Mouse (Mus musculus) spleen, adult 2 months (tissue): Measurements from ENCODE around the gene Prom1. TPM values are rescaled to one million over a fixed set of nuclear protein-coding genes. Genes with fewer than 3 reads are reported as not detected.

Experiments
- DNase-seq, 2 experiments: peaks; one replicate each; pipeline versions ENCODE4 v3.0.0 to v3.0.0-alpha.2; 2012 to 2021; ENCODE audit warnings: low spot score in 2 of 2, low read depth in 1 of 2
- H3K27ac ChIP-seq: fragments of 200-500 bp; 2 replicates; pipeline ENCODE4 v1.5.1; 2012; ENCODE audit warnings: low read length, inconsistent platforms; ENCODE audit not compliant: insufficient read depth
- H3K27me3 ChIP-seq: fragments of 200-500 bp; 2 replicates; pipeline ENCODE4 v1.6.1; 2012; ENCODE audit warnings: mild to moderate bottlenecking, moderate library complexity, low read length, inconsistent platforms; ENCODE audit not compliant: control insufficient read depth, insufficient read depth
- H3K36me3 ChIP-seq: fragments of 200-500 bp; 2 replicates; pipeline ENCODE4 v1.6.1; 2012; ENCODE audit warnings: mild to moderate bottlenecking, low read length, inconsistent platforms; ENCODE audit not compliant: control insufficient read depth, insufficient read depth
- H3K4me1 ChIP-seq: fragments of 200-500 bp; 2 replicates; pipeline ENCODE4 v1.6.1; 2011; ENCODE audit warnings: inconsistent platforms; ENCODE audit not compliant: control insufficient read depth, insufficient read depth, insufficient read length
- H3K4me3 ChIP-seq: fragments of 200-500 bp; 2 replicates; pipeline ENCODE4 v1.5.1; 2011; ENCODE audit warnings: mild to moderate bottlenecking, inconsistent platforms; ENCODE audit not compliant: insufficient read depth, insufficient read length; ENCODE audit errors: extremely low read depth
- CTCF ChIP-seq: fragments of 200-500 bp; IDR thresholded peaks from 2 replicates; pipeline ENCODE4 v1.5.1; 2011; ENCODE audit warnings: mild to moderate bottlenecking, inconsistent platforms; ENCODE audit not compliant: insufficient read depth, insufficient read length, insufficient replicate concordance; ENCODE audit errors: extremely low read depth
- POLR2A ChIP-seq: fragments of 200-500 bp; IDR thresholded peaks from 2 replicates; pipeline ENCODE4 v1.6.1; 2011; ENCODE audit warnings: low read depth, low read length, inconsistent platforms
- WGBS: fragments of 180-500 bp; shearing (Covaris S2); methylation state at CpG from one replicate; pipeline ENCODE4 v1.1.7; 2018; 5-methylcytosine and 5-hydroxymethylcytosine counted together
- polyA plus RNA-seq: library from polyadenylated mRNA; depleted of rRNA; stranded (reverse); fragments of >200 nt; gene quantifications from 2 replicates; pipeline ENCODE4 v1.2.3, GENCODE M21; 2012

Prom1 gene
- polyA plus RNA-seq, 1 experiment, result 0.79 TPM

DNA sequence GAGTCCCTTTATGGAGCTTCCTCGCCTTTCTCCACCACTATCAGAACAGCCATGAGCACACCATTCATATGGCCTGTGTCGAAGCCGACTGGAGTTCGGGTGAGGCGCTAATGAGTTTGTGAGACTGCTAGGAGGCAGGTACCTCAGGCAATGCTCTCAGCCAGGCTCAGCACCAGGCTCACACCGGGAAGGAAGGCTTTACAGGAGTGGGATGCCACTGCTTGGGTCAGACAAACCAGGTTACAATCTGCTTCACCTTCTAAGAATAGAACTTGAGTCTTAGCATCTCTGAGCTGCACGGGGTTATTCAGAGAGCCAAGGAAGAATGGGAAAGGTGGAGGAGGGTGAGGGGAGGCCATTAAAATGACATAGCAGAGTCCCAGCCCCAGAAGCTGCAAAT lies 16.0 kb downstream of the Prom1 start:
- TF ChIP-seq POLR2A (no peak), CTCF (no peak)
- H3K4me3 ChIP-seq, result no peak overlapping the region
- H3K4me1 ChIP-seq, result no peaks in the 10 kb centered on the region
- 84% methylated on average over 7 of the region's 7 CpGs for WGBS
- no peak for DNase-seq
- no peak overlapping the region for H3K27ac ChIP-seq
- no peaks in the 10 kb centered on the region for H3K36me3 ChIP-seq
- H3K27me3 ChIP-seq, result no peaks in the 10 kb centered on the region

DNA sequence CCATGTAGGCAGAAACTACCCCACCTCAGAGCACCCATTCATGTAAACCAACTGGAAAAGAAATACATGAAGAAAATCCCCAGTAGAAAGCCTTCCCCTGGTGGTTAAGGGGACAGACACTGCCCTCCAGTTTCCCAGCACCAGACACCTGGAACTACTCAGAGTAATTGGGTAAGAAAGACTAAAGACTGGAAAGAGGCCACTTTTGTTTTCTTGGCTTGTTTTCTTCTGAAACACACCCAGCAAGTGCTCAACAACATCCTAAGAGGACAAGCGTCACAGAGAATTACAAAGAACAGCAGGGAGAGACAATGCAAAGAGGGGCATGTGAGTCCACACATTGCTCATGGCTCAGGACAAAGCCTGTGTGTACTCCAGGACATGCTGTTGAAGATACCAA lies 20.7 kb downstream of the Prom1 start:
- no peak overlapping the region for H3K27ac ChIP-seq
- DNase-seq, result no peak
- 90% methylated on average over 1 of the region's 1 CpGs for WGBS

DNA sequence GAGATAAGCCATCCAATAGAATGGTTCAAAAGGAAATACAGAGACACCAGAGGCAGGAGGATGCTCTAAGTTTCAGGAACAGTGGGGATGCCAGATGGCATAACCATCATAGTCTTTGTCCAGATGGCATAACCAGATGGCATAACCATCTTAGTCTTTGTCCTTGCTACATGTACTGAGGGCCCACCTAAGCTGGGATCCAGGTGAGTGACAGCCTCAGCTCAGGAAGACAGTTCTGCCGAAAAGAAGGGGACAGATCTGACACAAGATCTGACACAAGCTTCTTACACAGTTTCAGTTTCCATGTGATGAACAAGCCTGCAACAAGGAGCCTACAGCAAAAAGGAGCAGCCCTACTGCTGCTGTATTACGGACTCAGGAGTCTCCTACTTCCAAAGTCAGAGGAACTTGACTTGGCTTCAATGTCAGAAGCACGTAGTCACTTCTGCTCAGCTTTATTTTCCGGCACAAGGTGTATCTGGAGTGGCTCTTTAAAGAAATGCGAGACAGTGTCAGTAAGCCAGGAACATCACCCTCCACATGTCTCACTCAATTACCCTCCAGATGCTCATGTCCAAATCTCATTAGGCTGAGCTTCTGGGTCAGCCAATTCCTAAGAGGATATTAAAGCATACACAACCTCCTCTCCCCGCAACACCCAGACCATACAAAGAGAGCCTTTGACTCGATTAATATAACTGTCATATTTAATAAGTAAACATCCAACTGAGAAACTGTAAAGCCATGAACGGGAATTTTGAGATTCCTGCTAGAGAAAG lies 21.4 kb downstream of the Prom1 start:
- TF ChIP-seq POLR2A (no peak), CTCF (no peak)
- H3K27ac ChIP-seq, result no peak overlapping the region
- H3K27me3 ChIP-seq, result no peaks in the 10 kb centered on the region
- 86% methylated on average over 8 of the region's 8 CpGs for WGBS
- DNase-seq, result no peak
- no peaks in the 10 kb centered on the region for H3K4me1 ChIP-seq
- no peak overlapping the region for H3K4me3 ChIP-seq
- H3K36me3 ChIP-seq, result no peaks in the 10 kb centered on the region

More for the DNA sequence above, 20.7 kb downstream of the Prom1 start:
- Histone ChIP-seq H3K4me1 (no peaks in the 10 kb centered on the region), H3K27me3 (no peaks in the 10 kb centered on the region), H3K4me3 (no peak overlapping the region), H3K36me3 (no peaks in the 10 kb centered on the region)
- TF ChIP-seq CTCF (no peak), POLR2A (no peak)

DNA sequence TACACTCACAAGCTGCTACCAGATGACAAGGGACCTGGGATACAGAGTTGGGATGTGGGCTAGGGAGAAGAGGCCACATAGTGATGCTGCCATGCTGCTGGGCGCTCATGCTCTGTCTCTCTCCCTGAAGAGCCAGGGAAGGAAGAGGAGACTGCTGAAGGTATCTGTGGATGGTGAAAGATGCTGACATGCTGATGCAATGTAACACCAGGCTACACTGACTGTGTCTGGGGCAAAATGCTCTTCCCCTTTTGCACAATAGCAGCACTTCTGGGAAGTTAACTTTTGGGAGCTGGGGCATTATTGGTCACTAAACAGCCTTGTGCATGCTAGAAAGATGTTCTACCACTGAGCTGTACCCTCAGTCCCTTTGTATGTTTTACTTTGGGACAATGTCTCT lies 26.4 kb downstream of the Prom1 start:
- Histone ChIP-seq H3K27me3 (no peaks in the 10 kb centered on the region), H3K36me3 (no peaks in the 10 kb centered on the region), H3K27ac (no peak overlapping the region), H3K4me1 (no peaks in the 10 kb centered on the region), H3K4me3 (no peak overlapping the region)
- WGBS, result 96% methylated on average over 1 of the region's 1 CpGs
- TF ChIP-seq CTCF (no peak), POLR2A (no peak)
- no peak for DNase-seq

DNA sequence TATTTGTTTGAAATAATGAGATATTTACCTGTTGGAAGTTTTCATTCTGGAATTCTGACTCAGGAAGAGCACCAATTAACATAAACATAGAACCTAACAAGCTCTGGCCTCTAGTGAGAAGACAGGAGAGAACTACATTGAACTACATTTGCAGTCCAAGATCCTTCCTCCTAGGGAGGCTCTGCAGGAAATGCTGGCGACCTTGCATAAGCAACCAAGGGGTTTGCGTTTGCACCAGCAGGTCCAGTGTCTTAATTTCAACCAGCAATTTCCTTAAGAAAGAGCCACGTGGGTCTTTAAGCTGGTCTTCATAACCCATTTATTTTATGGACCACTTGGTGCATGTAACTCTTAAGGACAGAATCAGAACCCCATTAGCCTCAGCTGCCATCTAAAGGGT lies 28.2 kb downstream of the Prom1 start:
- DNase-seq, result no peak
- Histone ChIP-seq H3K36me3 (no peaks in the 10 kb centered on the region), H3K4me1 (no peaks in the 10 kb centered on the region), H3K27me3 (no peaks in the 10 kb centered on the region), H3K27ac (no peak overlapping the region), H3K4me3 (no peak overlapping the region)
- WGBS, result 23% methylated on average over 3 of the region's 3 CpGs
- TF ChIP-seq CTCF (no peak), POLR2A (no peak)

DNA sequence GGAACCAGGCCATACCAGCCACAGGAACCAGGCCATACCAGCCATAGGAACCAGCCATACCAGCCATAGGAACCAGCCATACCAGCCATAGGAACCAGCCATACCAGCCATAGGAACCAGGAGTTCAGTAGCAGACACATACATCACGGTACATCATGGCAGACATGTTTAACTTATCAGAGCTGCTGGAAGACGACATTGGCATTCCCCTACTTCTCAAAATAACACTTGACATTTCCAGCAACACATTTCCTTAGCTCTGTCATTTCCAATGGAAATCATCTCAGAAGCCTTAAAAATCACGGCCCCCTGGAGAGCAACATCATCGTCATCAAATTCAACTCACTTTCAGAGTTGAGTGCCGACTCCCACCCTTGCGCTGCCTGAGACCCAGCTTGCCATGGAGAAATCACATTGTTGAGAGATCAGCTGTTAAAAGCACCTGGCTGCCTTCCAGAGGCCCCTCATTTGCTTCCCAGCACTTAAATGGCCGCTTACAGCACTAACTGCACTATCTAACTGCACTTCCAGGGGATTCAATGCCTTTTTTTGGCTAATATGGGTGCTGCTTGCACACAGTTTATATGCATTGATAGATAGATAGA lies 31.2 kb downstream of the Prom1 start:
- TF ChIP-seq POLR2A, result no peak
- no peak for TF ChIP-seq CTCF
- Histone ChIP-seq H3K4me1 (no peaks in the 10 kb centered on the region), H3K4me3 (no peak overlapping the region), H3K27ac (no peak overlapping the region), H3K36me3 (no peaks in the 10 kb centered on the region), H3K27me3 (no peaks in the 10 kb centered on the region)
- DNase-seq, result no peak
- 92% methylated on average over 7 of the region's 7 CpGs for WGBS

DNA sequence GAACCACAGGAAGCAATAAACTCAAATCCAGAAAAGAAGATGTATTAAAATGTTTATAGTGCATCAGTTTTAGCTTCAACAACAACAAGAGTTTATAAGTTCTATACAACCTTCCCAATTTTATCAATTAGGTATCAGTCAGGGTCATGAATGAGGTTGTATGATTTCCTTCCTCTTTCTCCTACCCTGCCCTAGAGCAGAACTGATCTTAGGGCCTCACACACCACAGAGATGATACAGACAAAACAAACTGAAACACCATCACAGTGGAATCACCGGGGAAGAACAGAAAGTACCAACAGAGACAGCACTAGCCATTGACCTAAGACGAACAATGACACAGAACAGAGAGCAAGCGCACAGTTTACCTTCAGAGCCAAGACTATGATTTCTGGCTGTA lies 43.6 kb downstream of the Prom1 start:
- H3K27me3 ChIP-seq, result no peaks in the 10 kb centered on the region
- no peak for TF ChIP-seq CTCF
- TF ChIP-seq POLR2A, result no peak
- H3K36me3 ChIP-seq, result no peaks in the 10 kb centered on the region
- H3K27ac ChIP-seq, result no peak overlapping the region
- no peaks in the 10 kb centered on the region for H3K4me1 ChIP-seq
- no peak overlapping the region for H3K4me3 ChIP-seq
- DNase-seq, result no peak
- WGBS, result 61% methylated on average over 3 of the region's 3 CpGs
